Mouse (Mus musculus) liver, postnatal 0 days (tissue): ENCODE measurements around the gene Ccdc86. TPM values are rescaled to one million over a fixed set of nuclear protein-coding genes. Genes with fewer than 3 reads are reported as not detected.

Experiments
- ATAC-seq: fragments of 200-750 bp; cut with Nextera tagmentation; 2 replicates; pipeline ENCODE4 v1.8.0; 2017; ENCODE audit warnings: mild to moderate bottlenecking, moderate library complexity
- DNase-seq: peaks from one replicate; pipeline ENCODE4 v3.0.0-alpha.2; 2016
- H3K27ac ChIP-seq: fragments of 300-500 bp; sonication (generic); 2 replicates; pipeline ENCODE4 v1.5.1; 2014; ENCODE audit warnings: antibody characterized with exemption, moderate library complexity, mild to moderate bottlenecking, low read depth
- H3K27me3 ChIP-seq: fragments of 300-500 bp; sonication (generic); 2 replicates; pipeline ENCODE4 v1.6.1; 2014; ENCODE audit warnings: low read length, control low read depth, mixed read lengths; ENCODE audit not compliant: insufficient read depth
- H3K36me3 ChIP-seq: fragments of 300-500 bp; sonication (generic); replicated peaks from 2 replicates; pipeline ENCODE4 v1.6.1; 2014; ENCODE audit warnings: mild to moderate bottlenecking, control low read depth, low read length, moderate library complexity, mixed read lengths; ENCODE audit not compliant: insufficient read depth
- H3K4me1 ChIP-seq: fragments of 300-500 bp; sonication (generic); 2 replicates; pipeline ENCODE4 v1.6.1; 2014; ENCODE audit warnings: antibody characterized with exemption, mild to moderate bottlenecking, control low read depth; ENCODE audit not compliant: insufficient read depth
- H3K4me2 ChIP-seq: fragments of 300-500 bp; sonication (generic); 2 replicates; pipeline ENCODE4 v1.6.1; 2014; ENCODE audit warnings: low read depth, mild to moderate bottlenecking, low read length, moderate library complexity, mixed read lengths
- H3K4me3 ChIP-seq: fragments of 300-500 bp; sonication (generic); 2 replicates; pipeline ENCODE4 v1.5.1; 2014; ENCODE audit warnings: low read depth, low read length
- H3K9ac ChIP-seq: fragments of 300-500 bp; sonication (generic); replicated peaks from 2 replicates; pipeline ENCODE4 v1.6.1; 2014; ENCODE audit warnings: mild to moderate bottlenecking, moderate library complexity
- H3K9me3 ChIP-seq: fragments of 300-500 bp; sonication (generic); 2 replicates; pipeline ENCODE4 v1.6.1; 2016; ENCODE audit warnings: mild to moderate bottlenecking, control low read depth, low read length, mixed read lengths
- CTCF ChIP-seq: sonication (generic); IDR thresholded peaks from 2 replicates; pipeline ENCODE4 v1.5.1; 2016; ENCODE audit warnings: antibody characterized with exemption, low read depth
- EP300 ChIP-seq: IDR thresholded peaks from 2 replicates; pipeline ENCODE4 v1.6.1; 2016; ENCODE audit warnings: antibody characterized with exemption, low read depth, mild to moderate bottlenecking
- WGBS: fragments of 180-500 bp; shearing (Covaris S2); extraction: QIAGEN DNeasy Blood & Tissue Kit; methylation state at CpG from one replicate; pipeline ENCODE4 v1.1.7; 2014; ENCODE audit not compliant: insufficient replicate concordance; 5-methylcytosine and 5-hydroxymethylcytosine counted together
- polyA plus RNA-seq: library from polyadenylated mRNA; unstranded; fragments of >200 nt; fragmentation: Nextera tagmentation; extraction: Ambion mirVana; gene quantifications from 2 replicates; pipeline ENCODE4 v1.2.1, GENCODE M21; 2015

Ccdc86 gene
- polyA plus RNA-seq, 1 experiment from 2014 or later, result 12.4 TPM

GRCm38 (mm10) chr19:10935029-10935428 is 14.0 kb downstream of the Ccdc86 start:
- Histone ChIP-seq H3K9ac (no peak overlapping the region), H3K27ac (no peak overlapping the region), H3K4me2 (no peak overlapping the region), H3K36me3 (no peaks in the 10 kb centered on the region), H3K4me1 (peaks cover under 1% of the 10 kb centered on the region; the same call in 1 of the 2 replicates), H3K27me3 (0 out of 2 replicates have a peak, but pooled peaks cover 3% of the 10 kb centered on the region), H3K9me3 (no peaks in the 10 kb centered on the region), H3K4me3 (no peak overlapping the region)
- DNase-seq (no peak), ATAC-seq (no peak)
- TF ChIP-seq CTCF, result no peak
- TF ChIP-seq EP300, result no peak
- 48% methylated on average over 5 of the region's 5 CpGs for WGBS

GRCm38 (mm10) chr19:10930641-10931040 is 18.4 kb downstream of the Ccdc86 start:
- 72% methylated on average over 2 of the region's 2 CpGs for WGBS

GRCm38 (mm10) chr19:10926666-10927065 is 22.4 kb downstream of the Ccdc86 start:
- 49% methylated on average over 4 of the region's 4 CpGs for WGBS
- H3K27ac ChIP-seq, result no peak overlapping the region

More at GRCm38 (mm10) chr19:10930641-10931040, 18.4 kb downstream of the Ccdc86 start:
- no peaks in the 10 kb centered on the region for H3K27me3 ChIP-seq
- ATAC-seq (no peak), DNase-seq (no peak)
- H3K27ac ChIP-seq, result no peak overlapping the region
- no peaks in the 10 kb centered on the region for H3K4me1 ChIP-seq
- H3K36me3 ChIP-seq, result no peaks in the 10 kb centered on the region
- TF ChIP-seq EP300 (no peak), CTCF (no peak)
- H3K9me3 ChIP-seq, result no peaks in the 10 kb centered on the region
- H3K9ac ChIP-seq, result no peak overlapping the region
- H3K4me2 ChIP-seq, result no peak overlapping the region
- H3K4me3 ChIP-seq, result no peak overlapping the region

GRCm38 (mm10) chr19:10926123-10926621 is 22.9 kb downstream of the Ccdc86 start:
- ATAC-seq (no peak), DNase-seq (no peak)
- H3K4me3 ChIP-seq, result no peak overlapping the region
- 59% methylated on average over 6 of the region's 6 CpGs for WGBS
- H3K27ac ChIP-seq, result no peak overlapping the region
- no peak overlapping the region for H3K9ac ChIP-seq
- TF ChIP-seq EP300 (no peak), CTCF (no peak)
- no peaks in the 10 kb centered on the region for H3K9me3 ChIP-seq
- no peaks in the 10 kb centered on the region for H3K36me3 ChIP-seq
- no peaks in the 10 kb centered on the region for H3K27me3 ChIP-seq
- H3K4me2 ChIP-seq, result no peak overlapping the region
- no peaks in the 10 kb centered on the region for H3K4me1 ChIP-seq

More at GRCm38 (mm10) chr19:10926666-10927065, 22.4 kb downstream of the Ccdc86 start:
- Histone ChIP-seq H3K4me2 (no peak overlapping the region), H3K9me3 (no peaks in the 10 kb centered on the region), H3K9ac (no peak overlapping the region), H3K4me1 (no peaks in the 10 kb centered on the region), H3K36me3 (no peaks in the 10 kb centered on the region), H3K4me3 (no peak overlapping the region), H3K27me3 (no peaks in the 10 kb centered on the region)
- no peak for DNase-seq
- no peak for TF ChIP-seq CTCF
- no peak for TF ChIP-seq EP300
- ATAC-seq, result no peak

GRCm38 (mm10) chr19:10924220-10924619 is 24.8 kb downstream of the Ccdc86 start:
- no peak overlapping the region for H3K4me3 ChIP-seq
- no peak overlapping the region for H3K4me2 ChIP-seq
- H3K27me3 ChIP-seq, result no peaks in the 10 kb centered on the region
- no peaks in the 10 kb centered on the region for H3K36me3 ChIP-seq
- WGBS, result 57% methylated on average over 4 of the region's 4 CpGs
- H3K9ac ChIP-seq, result no peak overlapping the region
- H3K4me1 ChIP-seq, result no peaks in the 10 kb centered on the region
- no peak for DNase-seq
- H3K9me3 ChIP-seq, result no peaks in the 10 kb centered on the region
- no peak overlapping the region for H3K27ac ChIP-seq
- TF ChIP-seq EP300, result no peak
- no peak for ATAC-seq

GRCm38 (mm10) chr19:10921058-10921457 is 28.0 kb downstream of the Ccdc86 start:
- no peak overlapping the region for H3K4me2 ChIP-seq
- H3K9me3 ChIP-seq, result no peaks in the 10 kb centered on the region
- ATAC-seq (no peak), DNase-seq (no peak)
- TF ChIP-seq CTCF (no peak), EP300 (no peak)
- no peaks in the 10 kb centered on the region for H3K27me3 ChIP-seq
- H3K36me3 ChIP-seq, result no peaks in the 10 kb centered on the region
- H3K4me3 ChIP-seq, result no peak overlapping the region
- 64% methylated on average over 3 of the region's 3 CpGs for WGBS
- H3K27ac ChIP-seq, result no peak overlapping the region
- no peak overlapping the region for H3K9ac ChIP-seq
- no peaks in the 10 kb centered on the region for H3K4me1 ChIP-seq

GRCm38 (mm10) chr19:10920532-10920931 is 28.5 kb downstream of the Ccdc86 start, which contains the start of gene Zp1:
Gene Zp1, minus strand, starts transcription at chr19:10920632.
- no peaks in the 10 kb centered on the region for H3K36me3 ChIP-seq
- ATAC-seq (no peak), DNase-seq (no peak)
- no peak within 1 kb of the TSS for H3K27ac ChIP-seq
- WGBS, result 61% methylated on average over 2 of the region's 2 CpGs
- no peak within 1 kb of the TSS for H3K9ac ChIP-seq
- TF ChIP-seq CTCF, result no peak
- no peak for TF ChIP-seq EP300
- no peaks in the 10 kb centered on the region for H3K4me1 ChIP-seq
- no peaks in the 10 kb centered on the region for H3K27me3 ChIP-seq
- no peak within 1 kb of the TSS for H3K4me3 ChIP-seq
- no peak within 1 kb of the TSS for H3K4me2 ChIP-seq
- no peaks in the 10 kb centered on the region for H3K9me3 ChIP-seq
